Mouse (Mus musculus): ENCODE measurements around the gene Rassf2.

DNA sequence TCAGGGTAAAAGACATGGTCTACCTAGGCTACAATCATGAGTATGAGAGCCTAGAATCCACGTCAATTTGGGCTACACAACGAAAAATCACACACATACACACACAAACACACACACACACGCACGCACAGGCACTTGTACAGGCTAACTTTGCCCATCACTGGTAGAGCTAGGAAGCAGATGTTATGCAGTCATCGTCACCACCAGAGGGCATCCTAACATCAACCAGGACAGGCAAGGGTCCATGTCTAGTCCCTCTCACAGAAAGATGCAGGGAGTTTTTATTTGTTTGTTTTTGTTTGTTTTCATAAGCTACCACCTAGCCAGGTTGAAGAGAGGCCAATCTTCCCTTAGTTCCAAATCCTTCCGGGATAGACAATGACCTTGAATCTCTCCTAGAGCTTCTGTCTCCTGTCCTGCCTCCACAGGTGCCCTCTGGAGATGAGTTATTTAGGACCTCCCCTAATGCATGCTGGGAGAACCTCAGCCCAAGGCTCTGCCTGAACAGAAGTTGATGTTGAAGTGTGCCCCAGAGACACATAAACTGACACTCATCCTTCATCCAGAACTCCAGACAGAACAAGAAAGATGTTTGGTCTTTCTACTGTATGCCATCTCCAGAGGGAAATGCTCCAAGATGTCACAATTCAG is 47.4 kb downstream of the Rassf2 start:
- TF ChIP-seq POLR2A (IDR thresholded peaks at IDR 0.05; ENCODE audit: control insufficient read depth, extremely low read depth, insufficient read depth, low read length, poor library complexity), result no peak
- no peak for TF ChIP-seq CTCF (IDR thresholded peaks at IDR 0.05; ENCODE audit: borderline replicate concordance, control insufficient read depth, extremely low read depth, insufficient read depth, low read length, poor library complexity)
